Mouse (Mus musculus): ENCODE results near the gene Ahctf1.
"Not testable (repeated sequence)": the region's sequence is repeated elsewhere in the genome, so short reads cannot be mapped to it uniquely, and the experiment has no call there.

The Ahctf1 gene

GRCm38 (mm10) chr1:179715289-179715688 is 88.2 kb downstream of the Ahctf1 start:
- not testable (repeated sequence) for DNase-seq (ENCODE audit: low spot score in 2 of 2)

GRCm38 (mm10) chr1:179713367-179713766 is 90.1 kb downstream of the Ahctf1 start:
- no peak for DNase-seq (ENCODE audit: low spot score in 2 of 2)

- no peak for DNase-seq (ENCODE audit: low spot score in 2 of 2)
Observed at GRCm38 (mm10) chr1:179712658-179713057, 90.8 kb downstream of the Ahctf1 start.

GRCm38 (mm10) chr1:179710739-179711138 is 92.7 kb downstream of the Ahctf1 start:
- no peak for DNase-seq (ENCODE audit: low spot score in 2 of 2)

- DNase-seq (ENCODE audit: low spot score in 2 of 2): peak; percentile 77 to 88
Observed at GRCm38 (mm10) chr1:179709390-179709789, 94.1 kb downstream of the Ahctf1 start.

- DNase-seq (ENCODE audit: low spot score in 2 of 2): peak; percentile 52 to 56
Observed at GRCm38 (mm10) chr1:179705154-179705553, 98.3 kb downstream of the Ahctf1 start.

GRCm38 (mm10) chr1:179704150-179704549 is 99.3 kb downstream of the Ahctf1 start:
- no peak for DNase-seq (ENCODE audit: low spot score in 2 of 2)
